19 mouse cellular contexts compared by ENCODE assay signal in genomic region chr5:16243599-16243998, GRCm38 (mm10).
DNase-seq lines count a peak whose midpoint lies in the region; ATAC-seq and TF ChIP-seq lines count a peak whose summit lies in the region.
"Had no signal": no experiment of that assay in that cellular context is flagged by ENCODE, and none has a peak within 500 bp of the region (broad histone marks: within the 10 kb centered on the region; RNA-seq: fewer than 3 reads in every experiment).

No protein-coding gene starts in this region.

- H3K4me1 ChIP-seq in forebrain, embryonic 14.5 days (ENCODE audit: control insufficient read depth, insufficient read depth, low read length): peaks cover 6% of the 10 kb centered on the region; the same call in 1 of the 2 replicates
- no peaks in the 10 kb centered on the region for H3K4me1 ChIP-seq in forebrain, postnatal 0 days (ENCODE audit: insufficient read depth)
- no peaks in the 10 kb centered on the region for H3K4me1 ChIP-seq in hindbrain, embryonic 16.5 days (ENCODE audit: control insufficient read depth, insufficient read depth, low read depth, low read length)
- no peaks in the 10 kb centered on the region for H3K4me1 ChIP-seq in hindbrain, postnatal 0 days (ENCODE audit: insufficient read depth, low read length)
- H3K4me1 ChIP-seq in neural tube, embryonic 14.5 days (ENCODE audit: control insufficient read depth, insufficient read depth, low read length): no peaks in the 10 kb centered on the region
- no peaks in the 10 kb centered on the region for H3K4me1 ChIP-seq in neural tube, embryonic 15.5 days
- H3K4me1 ChIP-seq: embryonic facial prominence, embryonic 13.5 days; heart, embryonic 15.5 days; hindbrain, embryonic 15.5 days had no signal

- peak; percentile 39 for DNase-seq in forebrain, embryonic 14.5 days (ENCODE audit: low spot score)
- DNase-seq in forebrain, postnatal 0 days: no peak
- DNase-seq in hindbrain, postnatal 0 days (ENCODE audit: low spot score): no peak
- no peak for DNase-seq in cerebellum, postnatal 14 days
- no peak for DNase-seq in spleen, postnatal 10 days (ENCODE audit: low spot score in 2 of 2)
- DNase-seq: adrenal gland, postnatal 10 days; cerebellum, adult 11-12 months; cerebellum, adult 9-10 months; cerebellum, postnatal 36 days; gastrocnemius, postnatal 14 days; heart, adult 2 months; heart, postnatal 14 days had no signal

- no peak overlapping the region for H3K27ac ChIP-seq in forebrain, embryonic 14.5 days (ENCODE audit: low read depth, low read length)
- H3K27ac ChIP-seq in forebrain, postnatal 0 days (ENCODE audit: low read depth, low read length): no peak overlapping the region
- H3K27ac ChIP-seq in hindbrain, embryonic 16.5 days (ENCODE audit: low read depth, low read length): no peak overlapping the region
- H3K27ac ChIP-seq in hindbrain, postnatal 0 days: no peak overlapping the region
- no peak overlapping the region for H3K27ac ChIP-seq in neural tube, embryonic 14.5 days (ENCODE audit: low read depth, low read length)
- no peak overlapping the region for H3K27ac ChIP-seq in neural tube, embryonic 15.5 days (replicated peaks)
- H3K27ac ChIP-seq: embryonic facial prominence, embryonic 13.5 days; heart, adult 2 months; heart, embryonic 15.5 days; hindbrain, embryonic 15.5 days had no signal

- H3K9me3 ChIP-seq in forebrain, embryonic 14.5 days (replicated peaks; ENCODE audit: control insufficient read depth, low read length): no peaks in the 10 kb centered on the region
- H3K9me3 ChIP-seq in forebrain, postnatal 0 days (ENCODE audit: low read length): no peaks in the 10 kb centered on the region
- no peaks in the 10 kb centered on the region for H3K9me3 ChIP-seq in hindbrain, embryonic 16.5 days (ENCODE audit: control insufficient read depth, low read length)
- no peaks in the 10 kb centered on the region for H3K9me3 ChIP-seq in hindbrain, postnatal 0 days (ENCODE audit: low read length)
- no peaks in the 10 kb centered on the region for H3K9me3 ChIP-seq in neural tube, embryonic 14.5 days (ENCODE audit: control insufficient read depth, low read length)
- H3K9me3 ChIP-seq in neural tube, embryonic 15.5 days (replicated peaks): no peaks in the 10 kb centered on the region
- H3K9me3 ChIP-seq: embryonic facial prominence, embryonic 13.5 days; heart, embryonic 15.5 days; hindbrain, embryonic 15.5 days had no signal

- 58% methylated on average over 2 of the region's 2 CpGs for WGBS in forebrain, embryonic 14.5 days
- WGBS in forebrain, postnatal 0 days: 34% methylated on average over 2 of the region's 2 CpGs
- WGBS in hindbrain, embryonic 16.5 days: 43% methylated on average over 2 of the region's 2 CpGs
- 39% methylated on average over 2 of the region's 2 CpGs for WGBS in hindbrain, postnatal 0 days
- 46% methylated on average over 2 of the region's 2 CpGs for WGBS in neural tube, embryonic 14.5 days
- WGBS in neural tube, embryonic 15.5 days: 40% methylated on average over 2 of the region's 2 CpGs

- no peaks in the 10 kb centered on the region for H3K27me3 ChIP-seq in forebrain, embryonic 14.5 days (replicated peaks; ENCODE audit: control insufficient read depth, insufficient read depth, low read length)
- no peaks in the 10 kb centered on the region for H3K27me3 ChIP-seq in forebrain, postnatal 0 days (ENCODE audit: insufficient read depth, low read length)
- H3K27me3 ChIP-seq in hindbrain, embryonic 16.5 days (replicated peaks; ENCODE audit: control insufficient read depth, insufficient read depth, low read length): no peaks in the 10 kb centered on the region
- no peaks in the 10 kb centered on the region for H3K27me3 ChIP-seq in hindbrain, postnatal 0 days (ENCODE audit: insufficient read depth, low read length)
- H3K27me3 ChIP-seq in neural tube, embryonic 14.5 days (ENCODE audit: control insufficient read depth, insufficient read depth, low read length): no peaks in the 10 kb centered on the region
- H3K27me3 ChIP-seq in neural tube, embryonic 15.5 days (replicated peaks): no peaks in the 10 kb centered on the region
- H3K27me3 ChIP-seq: embryonic facial prominence, embryonic 13.5 days; heart, embryonic 15.5 days; hindbrain, embryonic 15.5 days had no signal

- H3K4me2 ChIP-seq in forebrain, embryonic 14.5 days (ENCODE audit: low read length): no peak overlapping the region
- H3K4me2 ChIP-seq in forebrain, postnatal 0 days (ENCODE audit: low read depth): no peak overlapping the region
- H3K4me2 ChIP-seq in hindbrain, embryonic 16.5 days (ENCODE audit: low read length): no peak overlapping the region
- H3K4me2 ChIP-seq in hindbrain, postnatal 0 days (ENCODE audit: low read depth, low read length): no peak overlapping the region
- H3K4me2 ChIP-seq in neural tube, embryonic 14.5 days (ENCODE audit: low read depth, low read length): no peak overlapping the region
- no peak overlapping the region for H3K4me2 ChIP-seq in neural tube, embryonic 15.5 days
- H3K4me2 ChIP-seq: embryonic facial prominence, embryonic 13.5 days; heart, embryonic 11.5 days; heart, embryonic 15.5 days; hindbrain, embryonic 15.5 days had no signal

- ATAC-seq in forebrain, embryonic 14.5 days: peak; percentile 40; the same call in 1 of the 2 replicates
- ATAC-seq in forebrain, postnatal 0 days: no peak
- ATAC-seq in hindbrain, embryonic 16.5 days: peak; percentile 42; the same call in 1 of the 2 replicates
- no peak for ATAC-seq in hindbrain, postnatal 0 days
- peak; percentile 14; the same call in 1 of the 2 replicates for ATAC-seq in neural tube, embryonic 14.5 days (ENCODE audit: low read depth)
- ATAC-seq in neural tube, embryonic 15.5 days (ENCODE audit: low FRiP score): no peak; the same call in 1 of the 2 replicates

- no peak for TF ChIP-seq CTCF in forebrain, postnatal 0 days (IDR thresholded peaks at IDR 0.05; ENCODE audit: low read depth)
- no peak for TF ChIP-seq CTCF in hindbrain, postnatal 0 days (IDR thresholded peaks at IDR 0.05; ENCODE audit: low read depth)

- H3K36me3 ChIP-seq in forebrain, embryonic 14.5 days (ENCODE audit: control insufficient read depth, insufficient read depth, low read length): no peaks in the 10 kb centered on the region
- H3K36me3 ChIP-seq in forebrain, postnatal 0 days (ENCODE audit: insufficient read depth): no peaks in the 10 kb centered on the region
- H3K36me3 ChIP-seq in hindbrain, embryonic 16.5 days (ENCODE audit: control insufficient read depth, insufficient read depth, low read length): no peaks in the 10 kb centered on the region
- no peaks in the 10 kb centered on the region for H3K36me3 ChIP-seq in hindbrain, postnatal 0 days (ENCODE audit: insufficient read depth, low read length)
- no peaks in the 10 kb centered on the region for H3K36me3 ChIP-seq in neural tube, embryonic 14.5 days (ENCODE audit: control insufficient read depth, insufficient read depth, low read length)
- H3K36me3 ChIP-seq in neural tube, embryonic 15.5 days: no peaks in the 10 kb centered on the region
- H3K36me3 ChIP-seq: embryonic facial prominence, embryonic 13.5 days; heart, embryonic 15.5 days; hindbrain, embryonic 15.5 days had no signal

- H3K4me3 ChIP-seq in forebrain, embryonic 14.5 days (ENCODE audit: low read depth, low read length): no peak overlapping the region
- H3K4me3 ChIP-seq in forebrain, postnatal 0 days (ENCODE audit: low read depth, low read length): no peak overlapping the region
- no peak overlapping the region for H3K4me3 ChIP-seq in hindbrain, embryonic 16.5 days (ENCODE audit: low read length)
- no peak overlapping the region for H3K4me3 ChIP-seq in hindbrain, postnatal 0 days (ENCODE audit: low read length)
- no peak overlapping the region for H3K4me3 ChIP-seq in neural tube, embryonic 14.5 days (ENCODE audit: low read depth, low read length)
- H3K4me3 ChIP-seq in neural tube, embryonic 15.5 days (replicated peaks): no peak overlapping the region
- H3K4me3 ChIP-seq: embryonic facial prominence, embryonic 13.5 days; heart, adult 2 months; heart, embryonic 15.5 days; hindbrain, embryonic 15.5 days had no signal

- H3K9ac ChIP-seq in forebrain, embryonic 14.5 days (ENCODE audit: low read length): no peak overlapping the region
- H3K9ac ChIP-seq in forebrain, postnatal 0 days: no peak overlapping the region
- no peak overlapping the region for H3K9ac ChIP-seq in hindbrain, embryonic 16.5 days (ENCODE audit: low read depth, low read length)
- no peak overlapping the region for H3K9ac ChIP-seq in hindbrain, postnatal 0 days (replicated peaks; ENCODE audit: low read length)
- H3K9ac ChIP-seq in neural tube, embryonic 14.5 days (replicated peaks; ENCODE audit: low read depth, low read length): no peak overlapping the region
- no peak overlapping the region for H3K9ac ChIP-seq in neural tube, embryonic 15.5 days (replicated peaks)
- H3K9ac ChIP-seq: embryonic facial prominence, embryonic 13.5 days; heart, embryonic 15.5 days; hindbrain, embryonic 15.5 days had no signal

Comparison
In these comparisons a context has a peak if more than half of its experiments do, and no peak if none do; other contexts are left out.
1. ATAC-seq: peak in forebrain, embryonic 14.5 days (single experiment), hindbrain, embryonic 16.5 days (single experiment) and neural tube, embryonic 14.5 days (single experiment); none in forebrain, postnatal 0 days (single experiment), hindbrain, postnatal 0 days (single experiment) and neural tube, embryonic 15.5 days (single experiment).